Mouse (Mus musculus): Measurements from ENCODE around the gene Ankrd33b. TPM values are rescaled to one million over a fixed set of nuclear protein-coding genes. Genes with fewer than 3 reads are reported as not detected.

Gene Ankrd33b
- polyA plus RNA-seq, 2 experiments = 0.52 to 0.59 TPM

DNA sequence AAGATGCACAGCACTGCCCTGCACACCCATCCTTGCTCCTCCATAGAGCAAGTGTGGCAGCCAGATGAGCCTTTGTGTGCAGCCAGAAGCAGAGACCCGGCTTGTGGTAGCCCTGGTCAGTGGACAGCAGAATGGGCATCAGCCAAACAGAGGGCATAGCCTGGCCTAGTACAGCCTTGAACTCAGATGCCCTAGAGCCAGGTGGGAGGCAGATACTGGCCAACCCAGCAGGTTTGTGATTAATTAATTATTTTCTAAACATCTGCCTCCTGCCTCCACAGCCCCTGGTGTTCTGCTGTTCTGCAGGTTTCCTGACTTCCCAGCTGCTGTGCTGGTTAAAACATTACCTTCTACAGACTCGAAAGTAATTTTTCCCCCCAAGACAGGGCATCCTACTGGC lies 88.4 kb downstream of the Ankrd33b start:
- Histone ChIP-seq H3K9me3 (ENCODE audit: control insufficient read depth, low read length) (no peaks in the 10 kb centered on the region), H3K4me3 (replicated peaks; ENCODE audit: low read length) (no peak overlapping the region), H3K27me3 (ENCODE audit: control insufficient read depth, insufficient read depth, low read length) (no peaks in the 10 kb centered on the region), H3K4me1 (ENCODE audit: control insufficient read depth, insufficient read depth, low read length) (peaks cover 4% of the 10 kb centered on the region; the same call in 1 of the 2 replicates), H3K36me3 (ENCODE audit: control insufficient read depth, insufficient read depth, low read length) (0 out of 2 replicates have a peak, but pooled peaks cover 4% of the 10 kb centered on the region), H3K9ac (ENCODE audit: low read depth, low read length, severe bottlenecking) (no peak overlapping the region), H3K4me2 (replicated peaks; ENCODE audit: low read depth, low read length, severe bottlenecking) (no peak overlapping the region), H3K27ac (replicated peaks; ENCODE audit: low read depth, low read length) (no peak overlapping the region)
- ATAC-seq (ENCODE audit: low FRiP score, low read depth) (no peak), DNase-seq (ENCODE audit: low spot score) (no peak)
- 41% methylated on average over 2 of the region's 2 CpGs for WGBS
- TF ChIP-seq POLR2A (IDR thresholded peaks at IDR 0.05; ENCODE audit: borderline replicate concordance, extremely low read depth, insufficient read depth, insufficient read length) = no peak

DNA sequence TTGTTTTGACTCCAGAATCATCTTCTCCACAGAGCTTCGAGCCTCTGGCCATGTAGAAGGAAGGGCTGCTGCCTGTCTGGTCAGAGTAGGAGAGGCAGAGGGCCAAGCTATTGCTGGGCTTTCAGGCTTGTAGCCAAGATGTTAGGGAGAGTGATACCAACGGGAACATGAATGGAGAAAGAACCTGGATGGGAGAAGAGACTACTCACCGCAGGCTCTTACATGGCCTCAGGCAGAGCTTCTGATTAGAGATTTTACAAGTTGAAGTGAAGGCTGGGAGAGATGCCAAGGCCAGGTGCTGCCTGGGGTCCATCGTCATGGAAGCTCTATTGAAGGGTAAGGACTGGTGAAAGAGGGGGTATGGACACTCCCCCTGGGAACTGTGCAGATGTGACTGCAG lies 89.4 kb downstream of the Ankrd33b start:
- no peak for DNase-seq (ENCODE audit: low spot score)
- ATAC-seq (ENCODE audit: low FRiP score, low read depth) = no peak

DNA sequence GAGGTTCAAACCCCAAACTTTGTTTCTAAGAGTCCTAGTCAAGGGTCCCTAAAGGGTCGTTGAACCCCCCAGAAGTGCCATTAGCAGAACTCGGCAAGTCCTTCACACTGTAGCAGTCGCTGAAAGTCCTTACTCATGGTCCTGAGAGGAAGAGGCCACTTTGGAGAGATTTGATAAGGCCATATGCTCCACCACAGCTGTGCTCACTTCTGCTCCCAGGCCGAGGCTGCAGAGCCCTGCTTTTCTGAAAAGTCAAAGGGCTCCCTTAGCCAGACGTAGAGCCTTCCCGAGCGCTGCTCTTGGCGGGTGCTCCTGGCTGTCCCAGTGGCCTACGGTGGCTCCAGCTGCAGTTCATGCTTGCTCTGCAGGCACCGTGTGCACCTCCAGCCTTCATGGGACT lies 94.0 kb downstream of the Ankrd33b start:
- Histone ChIP-seq H3K4me1 (ENCODE audit: control insufficient read depth, insufficient read depth, low read length) (no peaks in the 10 kb centered on the region), H3K4me3 (replicated peaks; ENCODE audit: low read length) (no peak overlapping the region), H3K4me2 (replicated peaks; ENCODE audit: low read depth, low read length, severe bottlenecking) (no peak overlapping the region), H3K9me3 (ENCODE audit: control insufficient read depth, low read length) (no peaks in the 10 kb centered on the region), H3K27ac (replicated peaks; ENCODE audit: low read depth, low read length) (no peak overlapping the region), H3K36me3 (ENCODE audit: control insufficient read depth, insufficient read depth, low read length) (peaks cover 24% of the 10 kb centered on the region), H3K9ac (ENCODE audit: low read depth, low read length, severe bottlenecking) (no peak overlapping the region), H3K27me3 (ENCODE audit: control insufficient read depth, insufficient read depth, low read length) (no peaks in the 10 kb centered on the region)
- ATAC-seq (ENCODE audit: low FRiP score, low read depth) = no peak
- no peak for DNase-seq (ENCODE audit: low spot score)
- 81% methylated on average over 10 of the region's 10 CpGs for WGBS
- no peak for TF ChIP-seq POLR2A (IDR thresholded peaks at IDR 0.05; ENCODE audit: borderline replicate concordance, extremely low read depth, insufficient read depth, insufficient read length)

More for the DNA sequence above, 89.4 kb downstream of the Ankrd33b start:
- Histone ChIP-seq H3K4me2 (replicated peaks; ENCODE audit: low read depth, low read length, severe bottlenecking) (no peak overlapping the region), H3K27me3 (ENCODE audit: control insufficient read depth, insufficient read depth, low read length) (no peaks in the 10 kb centered on the region), H3K27ac (replicated peaks; ENCODE audit: low read depth, low read length) (no peak overlapping the region), H3K9ac (ENCODE audit: low read depth, low read length, severe bottlenecking) (no peak overlapping the region), H3K9me3 (ENCODE audit: control insufficient read depth, low read length) (no peaks in the 10 kb centered on the region), H3K4me1 (ENCODE audit: control insufficient read depth, insufficient read depth, low read length) (peaks cover 4% of the 10 kb centered on the region; the same call in 1 of the 2 replicates), H3K36me3 (ENCODE audit: control insufficient read depth, insufficient read depth, low read length) (peaks cover 14% of the 10 kb centered on the region), H3K4me3 (replicated peaks; ENCODE audit: low read length) (no peak overlapping the region)
- no peak for TF ChIP-seq POLR2A (IDR thresholded peaks at IDR 0.05; ENCODE audit: borderline replicate concordance, extremely low read depth, insufficient read depth, insufficient read length)
- WGBS = 45% methylated on average over 4 of the region's 4 CpGs

DNA sequence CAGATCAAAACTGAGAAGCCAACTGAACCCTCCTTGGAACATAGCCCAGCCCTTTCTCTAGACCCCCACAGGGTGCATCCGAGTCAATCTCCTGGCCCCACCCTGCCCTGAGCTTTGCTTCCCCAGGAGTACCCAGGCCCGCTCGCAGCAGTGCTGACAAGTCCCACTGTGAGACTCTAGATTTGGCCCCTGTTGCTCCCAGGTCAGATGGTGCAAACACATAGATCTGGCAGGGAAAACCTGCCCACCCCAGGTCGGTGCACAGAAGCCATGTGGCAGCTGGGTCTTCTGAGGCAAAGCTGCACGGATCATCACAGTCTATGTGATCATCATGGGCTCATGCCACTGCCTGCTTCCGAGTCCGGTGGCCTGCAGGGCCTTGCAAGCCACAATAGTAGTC lies 94.8 kb downstream of the Ankrd33b start:
- no peak overlapping the region for H3K4me2 ChIP-seq (replicated peaks; ENCODE audit: low read depth, low read length, severe bottlenecking)
- DNase-seq (ENCODE audit: low spot score) (no peak), ATAC-seq (ENCODE audit: low FRiP score, low read depth) (no peak)
- no peaks in the 10 kb centered on the region for H3K9me3 ChIP-seq (ENCODE audit: control insufficient read depth, low read length)
- H3K36me3 ChIP-seq (ENCODE audit: control insufficient read depth, insufficient read depth, low read length) = peaks cover 24% of the 10 kb centered on the region
- no peaks in the 10 kb centered on the region for H3K27me3 ChIP-seq (ENCODE audit: control insufficient read depth, insufficient read depth, low read length)
- no peak overlapping the region for H3K9ac ChIP-seq (ENCODE audit: low read depth, low read length, severe bottlenecking)
- no peak overlapping the region for H3K27ac ChIP-seq (replicated peaks; ENCODE audit: low read depth, low read length)
- no peaks in the 10 kb centered on the region for H3K4me1 ChIP-seq (ENCODE audit: control insufficient read depth, insufficient read depth, low read length)
- H3K4me3 ChIP-seq (replicated peaks; ENCODE audit: low read length) = no peak overlapping the region
- TF ChIP-seq POLR2A (IDR thresholded peaks at IDR 0.05; ENCODE audit: borderline replicate concordance, extremely low read depth, insufficient read depth, insufficient read length) = no peak
- WGBS = 84% methylated on average over 7 of the region's 7 CpGs

DNA sequence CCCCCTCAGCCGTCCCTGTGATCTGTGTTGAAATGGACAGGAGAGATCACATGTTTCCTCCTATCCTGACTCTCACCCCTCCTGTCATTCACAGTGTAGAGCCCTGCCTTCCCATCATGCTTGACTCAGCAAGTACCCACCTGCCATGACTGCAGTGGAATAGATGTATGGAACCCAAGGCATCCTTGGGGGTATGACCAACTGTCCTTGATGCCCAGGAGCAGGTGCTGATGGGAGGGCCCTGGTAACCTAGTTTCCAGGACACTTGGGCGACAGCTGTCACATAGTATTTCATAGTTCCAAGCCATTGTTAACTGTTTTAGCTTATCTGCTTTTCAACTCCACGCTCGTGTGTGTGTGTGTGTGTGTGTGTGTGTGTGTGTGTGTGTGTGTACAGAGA lies 98.0 kb downstream of the Ankrd33b start:
- WGBS = 87% methylated on average over 4 of the region's 4 CpGs
- Histone ChIP-seq H3K9me3 (ENCODE audit: control insufficient read depth, low read length) (no peaks in the 10 kb centered on the region), H3K9ac (ENCODE audit: low read depth, low read length, severe bottlenecking) (no peak overlapping the region), H3K4me2 (replicated peaks; ENCODE audit: low read depth, low read length, severe bottlenecking) (no peak overlapping the region), H3K27me3 (ENCODE audit: control insufficient read depth, insufficient read depth, low read length) (no peaks in the 10 kb centered on the region), H3K4me1 (ENCODE audit: control insufficient read depth, insufficient read depth, low read length) (no peaks in the 10 kb centered on the region), H3K36me3 (ENCODE audit: control insufficient read depth, insufficient read depth, low read length) (peaks cover 24% of the 10 kb centered on the region), H3K27ac (replicated peaks; ENCODE audit: low read depth, low read length) (no peak overlapping the region), H3K4me3 (replicated peaks; ENCODE audit: low read length) (no peak overlapping the region)
- DNase-seq (ENCODE audit: low spot score) (no peak), ATAC-seq (ENCODE audit: low FRiP score, low read depth) (no peak; the same call in 1 of the 2 replicates)
- no peak for TF ChIP-seq POLR2A (IDR thresholded peaks at IDR 0.05; ENCODE audit: borderline replicate concordance, extremely low read depth, insufficient read depth, insufficient read length)

DNA sequence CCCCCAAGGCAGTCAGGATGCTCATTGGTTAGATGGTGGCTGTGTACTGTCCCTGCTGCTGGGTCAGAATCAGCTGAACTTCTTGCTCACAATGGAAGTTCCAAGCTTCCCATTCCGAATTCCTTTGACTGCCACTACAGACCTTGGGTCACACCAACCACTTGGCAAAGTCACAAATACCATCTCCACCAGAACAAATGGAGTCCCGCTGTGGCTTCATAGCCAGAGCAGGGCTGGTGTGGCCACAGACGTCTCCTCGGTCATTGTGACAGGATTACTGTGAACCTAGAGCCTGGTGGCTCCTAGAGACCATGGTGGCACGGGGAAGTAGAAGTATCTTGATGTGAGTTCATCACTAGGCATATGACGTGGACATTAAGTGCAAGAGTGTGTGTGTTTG lies 99.4 kb downstream of the Ankrd33b start:
- TF ChIP-seq POLR2A (IDR thresholded peaks at IDR 0.05; ENCODE audit: borderline replicate concordance, extremely low read depth, insufficient read depth, insufficient read length) = no peak
- Histone ChIP-seq H3K4me2 (replicated peaks; ENCODE audit: low read depth, low read length, severe bottlenecking) (no peak overlapping the region), H3K9ac (ENCODE audit: low read depth, low read length, severe bottlenecking) (no peak overlapping the region), H3K27ac (replicated peaks; ENCODE audit: low read depth, low read length) (no peak overlapping the region), H3K36me3 (ENCODE audit: control insufficient read depth, insufficient read depth, low read length) (peaks cover 11% of the 10 kb centered on the region; the same call in 1 of the 2 replicates), H3K4me1 (ENCODE audit: control insufficient read depth, insufficient read depth, low read length) (no peaks in the 10 kb centered on the region), H3K4me3 (replicated peaks; ENCODE audit: low read length) (no peak overlapping the region), H3K27me3 (ENCODE audit: control insufficient read depth, insufficient read depth, low read length) (no peaks in the 10 kb centered on the region), H3K9me3 (ENCODE audit: control insufficient read depth, low read length) (no peaks in the 10 kb centered on the region)
- ATAC-seq (ENCODE audit: low FRiP score, low read depth) (no peak), DNase-seq (ENCODE audit: low spot score) (no peak)
- 86% methylated on average over 6 of the region's 6 CpGs for WGBS
